Mouse (Mus musculus): Measurements from ENCODE around the gene Mfsd6l. TPM values are rescaled to one million over a fixed set of nuclear protein-coding genes. Genes with fewer than 3 reads are reported as not detected.

Mfsd6l gene
- polyA plus RNA-seq, 1 experiment from 2014 or later, result 1.4 TPM

DNA sequence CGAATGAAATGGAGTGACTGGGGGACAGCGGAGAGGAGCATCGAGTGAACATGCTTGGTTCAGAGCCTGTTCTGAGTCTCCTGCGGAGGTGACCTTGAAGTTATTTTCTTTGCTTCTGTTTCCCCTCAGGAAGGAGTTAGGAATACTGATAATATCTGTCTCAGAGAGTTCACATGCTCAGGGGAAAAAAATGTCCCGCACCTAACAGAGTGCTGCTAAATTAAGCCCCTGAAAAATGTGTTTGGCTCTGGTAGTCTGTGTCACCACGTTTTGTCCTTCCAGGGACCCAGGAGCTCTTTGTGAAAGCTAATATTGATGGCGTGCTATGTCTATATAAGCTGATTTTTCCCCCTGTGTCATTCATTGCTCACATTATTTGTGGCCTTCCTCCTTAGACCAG, 10.8 kb upstream of the Mfsd6l start:
- Histone ChIP-seq H3K4me2 (replicated peaks; ENCODE audit: low read depth, low read length) (no peak overlapping the region), H3K9me3 (ENCODE audit: control insufficient read depth, low read length) (no peaks in the 10 kb centered on the region), H3K27me3 (ENCODE audit: control insufficient read depth, insufficient read depth, low read length) (no peaks in the 10 kb centered on the region), H3K4me3 (ENCODE audit: low read length) (no peak overlapping the region), H3K4me1 (ENCODE audit: control insufficient read depth, insufficient read depth, low read length) (0 out of 2 replicates have a peak, but pooled peaks cover 7% of the 10 kb centered on the region), H3K36me3 (ENCODE audit: control insufficient read depth, insufficient read depth, low read length) (no peaks in the 10 kb centered on the region), H3K27ac (ENCODE audit: low read depth, low read length) (no peak overlapping the region), H3K9ac (ENCODE audit: low read depth, low read length) (no peak overlapping the region)
- no peak for ATAC-seq (ENCODE audit: low FRiP score, low TSS enrichment)
- WGBS, result 49% methylated on average over 7 of the region's 7 CpGs

DNA sequence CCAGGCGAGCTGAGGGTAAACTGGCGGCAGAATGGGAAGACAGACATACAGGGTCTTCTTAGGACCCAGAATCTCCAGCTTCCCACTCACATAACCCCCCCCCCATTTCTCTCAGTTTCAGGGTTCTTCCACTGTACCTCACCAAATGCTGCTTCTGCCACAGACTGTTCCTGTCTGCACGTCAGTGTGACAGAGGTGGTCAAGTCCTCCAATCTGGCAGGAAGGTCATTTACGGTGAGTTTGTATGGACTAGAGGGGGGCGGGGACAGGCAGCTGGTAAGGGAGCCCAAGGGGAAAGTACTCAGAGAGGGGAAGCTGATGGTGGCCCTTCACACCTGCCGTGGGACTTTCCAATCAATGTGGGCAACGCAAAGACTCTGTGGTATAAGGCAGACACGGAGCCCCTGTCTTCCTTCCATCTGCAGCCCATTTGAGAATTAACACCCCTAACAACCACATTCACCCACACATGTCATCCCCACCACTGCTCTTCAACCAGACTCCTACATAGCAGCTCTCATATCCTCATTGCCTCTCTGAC, 10.2 kb upstream of the Mfsd6l start:
- no peak overlapping the region for H3K9ac ChIP-seq (ENCODE audit: low read depth, low read length)
- peaks cover 7% of the 10 kb centered on the region; the same call in 1 of the 2 replicates for H3K4me1 ChIP-seq (ENCODE audit: control insufficient read depth, insufficient read depth, low read length)
- WGBS, result 77% methylated on average over 8 of the region's 8 CpGs
- H3K27me3 ChIP-seq (ENCODE audit: control insufficient read depth, insufficient read depth, low read length), result no peaks in the 10 kb centered on the region
- no peak for ATAC-seq (ENCODE audit: low FRiP score, low TSS enrichment)
- H3K27ac ChIP-seq (ENCODE audit: low read depth, low read length), result no peak overlapping the region
- no peak overlapping the region for H3K4me3 ChIP-seq (ENCODE audit: low read length)
- no peaks in the 10 kb centered on the region for H3K36me3 ChIP-seq (ENCODE audit: control insufficient read depth, insufficient read depth, low read length)
- no peak overlapping the region for H3K4me2 ChIP-seq (replicated peaks; ENCODE audit: low read depth, low read length)
- H3K9me3 ChIP-seq (ENCODE audit: control insufficient read depth, low read length), result no peaks in the 10 kb centered on the region

DNA sequence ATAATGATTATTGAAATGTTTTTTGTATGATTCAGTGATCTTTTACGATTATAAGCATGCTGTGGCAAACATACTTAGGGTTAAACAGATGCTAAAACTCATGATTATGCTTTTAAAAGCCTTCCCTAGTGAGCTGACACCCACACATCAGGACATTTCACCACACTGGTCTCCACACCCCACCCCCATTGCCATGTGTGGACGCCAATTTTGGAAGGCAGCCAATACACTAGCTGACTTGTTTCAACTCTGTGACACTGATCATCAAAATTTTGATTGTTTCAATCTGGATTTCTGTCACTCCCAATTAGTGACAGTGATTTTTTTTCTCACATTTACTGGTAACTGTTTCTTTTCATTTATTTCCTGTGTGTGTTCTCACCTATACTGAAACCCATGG, 8.5 kb upstream of the Mfsd6l start:
- ATAC-seq (ENCODE audit: low FRiP score, low TSS enrichment), result no peak
- no peaks in the 10 kb centered on the region for H3K36me3 ChIP-seq (ENCODE audit: control insufficient read depth, insufficient read depth, low read length)
- H3K9me3 ChIP-seq (ENCODE audit: control insufficient read depth, low read length), result no peaks in the 10 kb centered on the region
- H3K4me2 ChIP-seq (replicated peaks; ENCODE audit: low read depth, low read length), result no peak overlapping the region
- H3K4me1 ChIP-seq (ENCODE audit: control insufficient read depth, insufficient read depth, low read length), result peaks cover 7% of the 10 kb centered on the region; the same call in 1 of the 2 replicates
- WGBS, result 62% methylated on average over 2 of the region's 2 CpGs
- H3K27ac ChIP-seq (ENCODE audit: low read depth, low read length), result no peak overlapping the region
- no peaks in the 10 kb centered on the region for H3K27me3 ChIP-seq (ENCODE audit: control insufficient read depth, insufficient read depth, low read length)
- H3K9ac ChIP-seq (ENCODE audit: low read depth, low read length), result no peak overlapping the region
- H3K4me3 ChIP-seq (ENCODE audit: low read length), result no peak overlapping the region

DNA sequence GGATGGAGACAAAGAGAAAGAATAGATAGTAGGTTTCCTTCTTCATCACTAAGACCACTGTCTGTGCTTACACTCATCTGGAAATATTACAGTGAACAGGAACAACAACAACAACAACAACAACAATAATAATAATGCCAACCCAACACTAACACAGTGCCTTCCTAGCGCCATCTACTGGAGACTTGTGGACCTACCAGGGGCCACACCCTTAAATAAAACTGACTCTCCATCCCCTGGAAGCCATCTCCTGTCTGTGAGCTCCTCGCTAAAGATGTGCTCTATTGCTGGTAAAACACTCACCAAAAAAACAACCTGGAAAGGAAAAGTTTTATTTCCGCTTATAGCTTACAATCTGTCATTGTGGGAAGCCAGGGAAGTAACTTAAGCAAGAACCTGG, 6.4 kb upstream of the Mfsd6l start:
- H3K4me2 ChIP-seq (replicated peaks; ENCODE audit: low read depth, low read length), result no peak overlapping the region
- no peak for ATAC-seq (ENCODE audit: low FRiP score, low TSS enrichment)
- H3K9me3 ChIP-seq (ENCODE audit: control insufficient read depth, low read length), result no peaks in the 10 kb centered on the region
- no peaks in the 10 kb centered on the region for H3K27me3 ChIP-seq (ENCODE audit: control insufficient read depth, insufficient read depth, low read length)
- no peak overlapping the region for H3K4me3 ChIP-seq (ENCODE audit: low read length)
- H3K9ac ChIP-seq (ENCODE audit: low read depth, low read length), result no peak overlapping the region
- 56% methylated on average over 3 of the region's 3 CpGs for WGBS
- no peaks in the 10 kb centered on the region for H3K36me3 ChIP-seq (ENCODE audit: control insufficient read depth, insufficient read depth, low read length)
- H3K27ac ChIP-seq (ENCODE audit: low read depth, low read length), result no peak overlapping the region
- peaks cover 7% of the 10 kb centered on the region; the same call in 1 of the 2 replicates for H3K4me1 ChIP-seq (ENCODE audit: control insufficient read depth, insufficient read depth, low read length)

DNA sequence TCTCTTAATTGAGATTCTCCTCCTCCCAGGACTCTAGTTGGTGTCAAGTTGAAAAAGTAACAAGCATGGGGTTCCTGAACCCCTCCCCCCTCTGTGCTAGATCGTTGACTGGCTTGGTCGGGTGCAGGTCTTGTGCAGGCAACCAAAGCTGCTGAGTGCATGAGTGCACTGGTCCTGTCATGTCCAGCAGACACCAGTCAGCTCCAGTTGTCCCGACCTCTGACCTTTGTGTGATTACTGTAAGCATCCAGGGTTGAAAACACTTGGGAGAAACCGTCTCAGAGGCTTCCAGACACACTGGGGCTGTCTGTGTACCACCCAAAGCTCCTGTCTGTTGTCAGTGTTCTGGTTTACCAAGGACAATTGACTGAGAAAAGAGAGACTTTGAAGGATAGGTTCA, 5.6 kb upstream of the Mfsd6l start:
- Histone ChIP-seq H3K36me3 (ENCODE audit: control insufficient read depth, insufficient read depth, low read length) (no peaks in the 10 kb centered on the region), H3K9ac (ENCODE audit: low read depth, low read length) (no peak overlapping the region), H3K4me2 (replicated peaks; ENCODE audit: low read depth, low read length) (no peak overlapping the region), H3K27me3 (ENCODE audit: control insufficient read depth, insufficient read depth, low read length) (no peaks in the 10 kb centered on the region), H3K9me3 (ENCODE audit: control insufficient read depth, low read length) (no peaks in the 10 kb centered on the region), H3K4me3 (ENCODE audit: low read length) (no peak overlapping the region), H3K27ac (ENCODE audit: low read depth, low read length) (no peak overlapping the region), H3K4me1 (ENCODE audit: control insufficient read depth, insufficient read depth, low read length) (peaks cover 2% of the 10 kb centered on the region; the same call in 1 of the 2 replicates)
- ATAC-seq (ENCODE audit: low FRiP score, low TSS enrichment), result no peak
- WGBS, result 50% methylated on average over 4 of the region's 4 CpGs

DNA sequence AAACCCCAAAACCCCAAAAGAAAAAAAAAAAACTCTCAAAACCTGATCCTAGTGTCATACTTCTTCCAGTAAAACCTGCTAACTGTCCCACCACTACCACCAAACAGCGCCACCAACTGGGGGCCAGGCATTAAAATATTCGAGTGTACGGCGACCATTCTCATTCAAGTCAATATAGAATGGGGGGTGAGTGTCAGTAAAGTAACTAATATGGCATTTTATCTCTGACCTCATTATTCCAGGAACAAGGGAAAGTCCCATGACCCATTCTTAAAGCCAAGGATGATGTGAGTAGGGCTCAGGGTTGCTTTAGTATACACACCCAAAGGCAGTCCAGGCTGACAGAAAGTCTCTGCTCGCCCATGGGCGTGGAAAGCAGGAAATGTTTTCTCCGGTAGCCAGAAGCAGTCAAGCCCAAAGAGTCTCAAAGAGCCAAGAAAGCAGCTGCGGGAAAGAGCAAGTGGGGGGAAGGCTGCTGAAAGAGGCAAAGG, 2.0 kb upstream of the Mfsd6l start:
- H3K36me3 ChIP-seq (ENCODE audit: control insufficient read depth, insufficient read depth, low read length), result no peaks in the 10 kb centered on the region
- H3K9me3 ChIP-seq (ENCODE audit: control insufficient read depth, low read length), result no peaks in the 10 kb centered on the region
- no peak overlapping the region for H3K4me3 ChIP-seq (ENCODE audit: low read length)
- H3K9ac ChIP-seq (ENCODE audit: low read depth, low read length), result no peak overlapping the region
- no peak overlapping the region for H3K4me2 ChIP-seq (replicated peaks; ENCODE audit: low read depth, low read length)
- 36% methylated on average over 8 of the region's 8 CpGs for WGBS
- no peak for ATAC-seq (ENCODE audit: low FRiP score, low TSS enrichment)
- H3K27me3 ChIP-seq (ENCODE audit: control insufficient read depth, insufficient read depth, low read length), result no peaks in the 10 kb centered on the region
- no peak overlapping the region for H3K27ac ChIP-seq (ENCODE audit: low read depth, low read length)
- no peaks in the 10 kb centered on the region; the same call in 1 of the 2 replicates for H3K4me1 ChIP-seq (ENCODE audit: control insufficient read depth, insufficient read depth, low read length)

DNA sequence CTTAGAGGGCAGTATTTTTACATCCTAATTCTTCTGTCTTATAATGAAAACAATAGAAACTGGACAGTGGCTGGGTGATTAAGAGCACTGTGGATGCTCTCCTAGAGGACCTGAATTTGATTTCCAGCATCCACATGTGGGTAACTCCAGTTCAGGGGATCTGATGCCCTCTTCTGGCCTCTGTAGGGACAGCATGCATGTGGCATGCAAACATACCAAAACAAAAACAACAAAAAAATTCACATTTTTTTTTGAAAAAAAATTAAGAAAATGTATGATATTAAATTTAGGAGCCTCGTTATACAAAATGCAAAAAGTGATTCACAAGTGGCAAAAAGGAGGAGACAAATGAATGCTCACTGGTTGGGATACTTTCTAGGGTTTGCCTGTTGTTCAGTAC, 3.6 kb downstream of the Mfsd6l start:
- WGBS, result 55% methylated on average over 1 of the region's 1 CpGs
- H3K27ac ChIP-seq (ENCODE audit: low read depth, low read length), result no peak overlapping the region

DNA sequence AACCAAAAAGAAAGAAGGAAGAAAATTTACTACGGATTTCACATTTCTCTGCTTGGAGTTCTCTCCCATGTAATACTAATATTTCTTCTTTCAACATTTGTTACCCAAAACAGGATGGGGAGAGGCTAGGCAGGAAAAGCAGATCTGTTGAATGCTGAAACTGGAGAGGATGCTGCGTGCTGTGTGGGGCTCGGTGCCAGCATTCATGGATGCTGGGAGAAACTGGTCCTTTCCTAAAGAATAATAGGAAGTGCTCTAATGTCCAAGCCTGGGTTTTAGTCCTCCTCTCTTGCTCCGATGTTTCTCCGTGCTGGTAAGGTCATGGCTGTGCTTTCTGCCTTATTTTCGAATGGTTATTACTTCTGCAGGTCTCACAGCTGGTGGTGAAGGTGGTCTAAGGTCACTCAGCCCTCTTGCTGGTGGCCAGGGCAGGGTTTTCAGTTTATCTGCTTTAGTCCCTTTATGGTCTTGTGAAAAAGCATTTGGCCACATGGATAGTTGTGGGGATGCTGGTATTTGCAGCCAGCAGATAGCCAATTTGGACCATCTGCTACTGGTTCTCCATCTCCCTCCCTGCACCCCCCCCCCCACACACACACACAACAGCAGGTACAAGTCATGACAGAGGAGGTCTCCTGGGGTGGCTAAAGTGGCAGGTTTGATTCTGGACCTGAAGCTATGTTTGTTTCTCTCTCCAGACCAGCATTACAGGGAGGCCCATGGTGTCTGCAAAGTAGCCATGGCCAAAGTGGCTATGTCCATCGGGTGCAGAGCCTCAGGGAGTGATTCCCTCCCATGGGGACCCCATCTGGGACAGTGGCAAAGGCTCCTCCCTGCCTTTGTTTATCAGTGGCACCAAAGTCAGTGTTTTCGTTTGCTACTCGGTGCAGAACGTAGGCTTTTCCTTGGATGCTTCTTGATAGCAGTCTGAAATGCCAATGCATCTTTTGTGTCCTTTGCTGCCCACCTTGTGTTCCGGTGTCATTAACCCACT, 6.3 kb downstream of the Mfsd6l start:
- Histone ChIP-seq H3K9ac (ENCODE audit: low read depth, low read length) (no peak overlapping the region), H3K27ac (ENCODE audit: low read depth, low read length) (no peak overlapping the region), H3K27me3 (ENCODE audit: control insufficient read depth, insufficient read depth, low read length) (0 out of 2 replicates have a peak, but pooled peaks cover 1% of the 10 kb centered on the region), H3K4me2 (replicated peaks; ENCODE audit: low read depth, low read length) (no peak overlapping the region), H3K36me3 (ENCODE audit: control insufficient read depth, insufficient read depth, low read length) (no peaks in the 10 kb centered on the region), H3K4me3 (ENCODE audit: low read length) (no peak overlapping the region), H3K4me1 (ENCODE audit: control insufficient read depth, insufficient read depth, low read length) (no peaks in the 10 kb centered on the region), H3K9me3 (ENCODE audit: control insufficient read depth, low read length) (no peaks in the 10 kb centered on the region)
- 75% methylated on average over 11 of the region's 11 CpGs for WGBS
- ATAC-seq (ENCODE audit: low FRiP score, low TSS enrichment), result no peak

More for the DNA sequence above, 3.6 kb downstream of the Mfsd6l start:
- H3K9me3 ChIP-seq (ENCODE audit: control insufficient read depth, low read length), result no peaks in the 10 kb centered on the region
- H3K27me3 ChIP-seq (ENCODE audit: control insufficient read depth, insufficient read depth, low read length), result no peaks in the 10 kb centered on the region
- no peaks in the 10 kb centered on the region for H3K36me3 ChIP-seq (ENCODE audit: control insufficient read depth, insufficient read depth, low read length)
- no peak overlapping the region for H3K9ac ChIP-seq (ENCODE audit: low read depth, low read length)
- H3K4me2 ChIP-seq (replicated peaks; ENCODE audit: low read depth, low read length), result no peak overlapping the region
- H3K4me3 ChIP-seq (ENCODE audit: low read length), result no peak overlapping the region
- H3K4me1 ChIP-seq (ENCODE audit: control insufficient read depth, insufficient read depth, low read length), result no peaks in the 10 kb centered on the region
- no peak for ATAC-seq (ENCODE audit: low FRiP score, low TSS enrichment)
